Mouse (Mus musculus) forebrain, postnatal 0 days (tissue): ENCODE measurements around the gene Fancd2. TPM values are rescaled to one million over a fixed set of nuclear protein-coding genes. Genes with fewer than 3 reads are reported as not detected.

Experiments used
- ATAC-seq: fragments of 200-750 bp; cut with Nextera tagmentation; 2 replicates; pipeline ENCODE4 v1.8.0; 2017; ENCODE audit warnings: mild to moderate bottlenecking, moderate library complexity
- DNase-seq: peaks from one replicate; pipeline ENCODE4 v3.0.0-alpha.2; 2015
- H3K27ac ChIP-seq: fragments of 300-500 bp; sonication (generic); 2 replicates; pipeline ENCODE4 v1.5.1; 2014; ENCODE audit warnings: low read depth, mild to moderate bottlenecking, antibody characterized with exemption, low read length, moderate library complexity, mixed read lengths
- H3K27me3 ChIP-seq: fragments of 300-500 bp; sonication (generic); 2 replicates; pipeline ENCODE4 v1.6.1; 2014; ENCODE audit warnings: mild to moderate bottlenecking, low read length, mixed read lengths; ENCODE audit not compliant: insufficient read depth
- H3K36me3 ChIP-seq: fragments of 300-500 bp; sonication (generic); 2 replicates; pipeline ENCODE4 v1.6.1; 2014; ENCODE audit warnings: mild to moderate bottlenecking, moderate library complexity; ENCODE audit not compliant: insufficient read depth
- H3K4me1 ChIP-seq: fragments of 300-500 bp; sonication (generic); 2 replicates; pipeline ENCODE4 v1.6.1; 2014; ENCODE audit warnings: antibody characterized with exemption; ENCODE audit not compliant: insufficient read depth
- H3K4me2 ChIP-seq: fragments of 300-500 bp; sonication (generic); 2 replicates; pipeline ENCODE4 v1.6.1; 2014; ENCODE audit warnings: low read depth, mild to moderate bottlenecking, moderate library complexity
- H3K4me3 ChIP-seq: fragments of 300-500 bp; sonication (generic); 2 replicates; pipeline ENCODE4 v1.5.1; 2014; ENCODE audit warnings: low read depth, low read length, mixed read lengths
- H3K9ac ChIP-seq: fragments of 300-500 bp; sonication (generic); 2 replicates; pipeline ENCODE4 v1.6.1; 2014; ENCODE audit warnings: mild to moderate bottlenecking
- H3K9me3 ChIP-seq: fragments of 300-500 bp; sonication (generic); 2 replicates; pipeline ENCODE4 v1.6.1; 2016; ENCODE audit warnings: low read length
- CTCF ChIP-seq: sonication (generic); IDR thresholded peaks from 2 replicates; pipeline ENCODE4 v1.5.1; 2016; ENCODE audit warnings: antibody characterized with exemption, control low read depth, low read depth
- WGBS: fragments of 180-500 bp; shearing (Covaris S2); extraction: QIAGEN DNeasy Blood & Tissue Kit; methylation state at CpG from one replicate; pipeline ENCODE4 v1.1.7; 2014; 5-methylcytosine and 5-hydroxymethylcytosine counted together
- microRNA-seq, 2 experiments: library from miRNA; unstranded; fragments of <30 nt; microRNA quantifications; one replicate each; pipeline ENCODE4; 2016
- polyA plus RNA-seq: library from polyadenylated mRNA; unstranded; fragments of >200 nt; fragmentation: Nextera tagmentation; extraction: Ambion mirVana; gene quantifications from 2 replicates; pipeline ENCODE4 v1.2.1, GENCODE M21; 2015
- total RNA-seq: library from RNA; depleted of rRNA; stranded (reverse); fragments of >200 nt; gene quantifications from 2 replicates; pipeline ENCODE4 v1.2.3, GENCODE M21; 2014; rRNA removed

Fancd2 gene
- total and polyA plus RNA-seq, 2 experiments from 2014 or later: 1.3 to 4.4 TPM

- ATAC-seq (no peak), DNase-seq (no peak)
- H3K4me3 ChIP-seq: no peak overlapping the region
- H3K36me3 ChIP-seq: no peaks in the 10 kb centered on the region
- no peak overlapping the region for H3K4me2 ChIP-seq
- 80% methylated on average over 8 of the region's 8 CpGs for WGBS
- no peak for TF ChIP-seq CTCF
- H3K9me3 ChIP-seq: no peaks in the 10 kb centered on the region
- H3K9ac ChIP-seq: no peak overlapping the region
- no peaks in the 10 kb centered on the region for H3K27me3 ChIP-seq
- H3K27ac ChIP-seq: no peak overlapping the region
- no peaks in the 10 kb centered on the region for H3K4me1 ChIP-seq
Observed at GRCm38 (mm10) chr6:113642605-113643004, 111.1 kb downstream of the Fancd2 start.

GRCm38 (mm10) chr6:113643021-113643420 lies 111.5 kb downstream of the Fancd2 start:
- no peak overlapping the region for H3K9ac ChIP-seq
- H3K4me1 ChIP-seq: no peaks in the 10 kb centered on the region
- no peak for TF ChIP-seq CTCF
- ATAC-seq (no peak), DNase-seq (no peak)
- H3K36me3 ChIP-seq: no peaks in the 10 kb centered on the region
- H3K27ac ChIP-seq: no peak overlapping the region
- H3K9me3 ChIP-seq: no peaks in the 10 kb centered on the region
- WGBS: 85% methylated on average over 4 of the region's 4 CpGs
- no peak overlapping the region for H3K4me3 ChIP-seq
- no peaks in the 10 kb centered on the region for H3K27me3 ChIP-seq
- H3K4me2 ChIP-seq: no peak overlapping the region

- WGBS: 89% methylated on average over 2 of the region's 2 CpGs
- H3K4me3 ChIP-seq: no peak overlapping the region
- no peak for TF ChIP-seq CTCF
Observed at GRCm38 (mm10) chr6:113643967-113644366, 112.5 kb downstream of the Fancd2 start.

GRCm38 (mm10) chr6:113644808-113645207 lies 113.3 kb downstream of the Fancd2 start:
- H3K4me1 ChIP-seq: no peaks in the 10 kb centered on the region
- ATAC-seq (no peak), DNase-seq (no peak)
- no peak overlapping the region for H3K4me2 ChIP-seq
- H3K27me3 ChIP-seq: no peaks in the 10 kb centered on the region
- no peaks in the 10 kb centered on the region for H3K9me3 ChIP-seq
- TF ChIP-seq CTCF: no peak
- no peak overlapping the region for H3K9ac ChIP-seq
- H3K36me3 ChIP-seq: no peaks in the 10 kb centered on the region
- no peak overlapping the region for H3K27ac ChIP-seq
- no peak overlapping the region for H3K4me3 ChIP-seq
- WGBS: 85% methylated on average over 8 of the region's 8 CpGs

More at GRCm38 (mm10) chr6:113643967-113644366, 112.5 kb downstream of the Fancd2 start:
- DNase-seq (no peak), ATAC-seq (no peak)
- Histone ChIP-seq H3K9ac (no peak overlapping the region), H3K27ac (no peak overlapping the region), H3K36me3 (no peaks in the 10 kb centered on the region), H3K9me3 (no peaks in the 10 kb centered on the region), H3K27me3 (no peaks in the 10 kb centered on the region), H3K4me1 (no peaks in the 10 kb centered on the region), H3K4me2 (no peak overlapping the region)

Small RNAs within 50 kb of the gene (microRNA-seq; reads per million reads assigned to microRNA genes)
- 0 reads per million in 2 experiments for gene Gm23365

Other genes starting within 250 kb of the Fancd2 start
- gene Cpne9, start 249.4 kb upstream of the Fancd2 start, total RNA-seq: 0.54 and 4.0 TPM in 2 replicates
- gene Cpne9, start 249.4 kb upstream of the Fancd2 start, polyA plus RNA-seq: 1.9 and 4.1 TPM in 2 replicates
- 27.5 and 30.7 TPM in 2 replicates for gene Brpf1, start 224.5 kb upstream of the Fancd2 start, total RNA-seq
- 9.8 and 10.9 TPM in 2 replicates for gene Brpf1, start 224.5 kb upstream of the Fancd2 start, polyA plus RNA-seq
- gene Ogg1, start 204.7 kb upstream of the Fancd2 start, total RNA-seq: 11.9 and 13.5 TPM in 2 replicates
- gene Ogg1, start 204.7 kb upstream of the Fancd2 start, polyA plus RNA-seq: 10.1 and 10.5 TPM in 2 replicates
- 119 and 131 TPM in 2 replicates for gene Camk1, start 187.7 kb upstream of the Fancd2 start, total RNA-seq
- 107 and 118 TPM in 2 replicates for gene Camk1, start 187.7 kb upstream of the Fancd2 start, polyA plus RNA-seq
- gene Tada3, start 153.8 kb upstream of the Fancd2 start, total RNA-seq: 28.5 and 34.7 TPM in 2 replicates
- 69.1 and 84.4 TPM in 2 replicates for gene Tada3, start 153.8 kb upstream of the Fancd2 start, polyA plus RNA-seq
- gene Arpc4, start 153.6 kb upstream of the Fancd2 start, total RNA-seq: 219 and 226 TPM in 2 replicates
- 564 and 565 TPM in 2 replicates for gene Arpc4, start 153.6 kb upstream of the Fancd2 start, polyA plus RNA-seq
- 12.9 and 14.0 TPM in 2 replicates for gene Ttll3, start 142.4 kb upstream of the Fancd2 start, total RNA-seq
- 4.7 and 8.9 TPM in 2 replicates for gene Ttll3, start 142.4 kb upstream of the Fancd2 start, polyA plus RNA-seq
- 20.5 and 23.5 TPM in 2 replicates for gene Rpusd3, start 112.3 kb upstream of the Fancd2 start, total RNA-seq
- gene Rpusd3, start 112.3 kb upstream of the Fancd2 start, polyA plus RNA-seq: 16.9 and 20.4 TPM in 2 replicates
- gene Cidec, start 95.9 kb upstream of the Fancd2 start, total RNA-seq: not detected in 2 replicates
- gene Cidec, start 95.9 kb upstream of the Fancd2 start, polyA plus RNA-seq: not detected in 2 replicates
- gene Jagn1, start 89.1 kb upstream of the Fancd2 start, total RNA-seq: 37.7 and 43.6 TPM in 2 replicates
- gene Jagn1, start 89.1 kb upstream of the Fancd2 start, polyA plus RNA-seq: 61.3 and 81.8 TPM in 2 replicates
- not detected in 2 replicates for gene Il17re, start 73.2 kb upstream of the Fancd2 start, total RNA-seq
- 0.14 and 0.28 TPM in 2 replicates for gene Il17re, start 73.2 kb upstream of the Fancd2 start, polyA plus RNA-seq
- 3.2 and 3.8 TPM in 2 replicates for gene Il17rc, start 60.3 kb upstream of the Fancd2 start, total RNA-seq
- 4.3 and 4.8 TPM in 2 replicates for gene Il17rc, start 60.3 kb upstream of the Fancd2 start, polyA plus RNA-seq
- gene Creld1, start 48.4 kb upstream of the Fancd2 start, total RNA-seq: 34.0 and 39.5 TPM in 2 replicates
- 45.5 and 52.7 TPM in 2 replicates for gene Creld1, start 48.4 kb upstream of the Fancd2 start, polyA plus RNA-seq
- 17.1 and 18.0 TPM in 2 replicates for gene Prrt3, start 29.8 kb upstream of the Fancd2 start, total RNA-seq
- 9.6 and 13.5 TPM in 2 replicates for gene Prrt3, start 29.8 kb upstream of the Fancd2 start, polyA plus RNA-seq
- 80.4 and 91.8 TPM in 2 replicates for gene Emc3, start within 50 bp of the Fancd2 start, total RNA-seq
- gene Emc3, start within 50 bp of the Fancd2 start, polyA plus RNA-seq: 118 TPM in 2 replicates
- not detected in 2 replicates for gene Fancd2os, start 69.0 kb downstream of the Fancd2 start, total RNA-seq
- not detected in 2 replicates for gene Fancd2os, start 69.0 kb downstream of the Fancd2 start, polyA plus RNA-seq
- 217 and 235 TPM in 2 replicates for gene Brk1, start 73.1 kb downstream of the Fancd2 start, total RNA-seq
- gene Brk1, start 73.1 kb downstream of the Fancd2 start, polyA plus RNA-seq: 306 and 340 TPM in 2 replicates
- 92.7 and 94.1 TPM in 2 replicates for gene Vhl, start 92.3 kb downstream of the Fancd2 start, total RNA-seq
- 71.6 and 76.5 TPM in 2 replicates for gene Vhl, start 92.3 kb downstream of the Fancd2 start, polyA plus RNA-seq
- 4.5 and 5.9 TPM in 2 replicates for gene Irak2, start 106.8 kb downstream of the Fancd2 start, total RNA-seq
- gene Irak2, start 106.8 kb downstream of the Fancd2 start, polyA plus RNA-seq: 1.8 and 3.5 TPM in 2 replicates
- gene Tatdn2, start 165.4 kb downstream of the Fancd2 start, total RNA-seq: 67.0 and 69.2 TPM in 2 replicates
- 1.4 and 1.7 TPM in 2 replicates for gene Tatdn2, start 165.4 kb downstream of the Fancd2 start, polyA plus RNA-seq
- not detected in 2 replicates for gene Ghrl, start 188.2 kb downstream of the Fancd2 start, total RNA-seq
- 0.61 TPM in 1 of 2 replicates, not detected in the other for gene Ghrl, start 188.2 kb downstream of the Fancd2 start, polyA plus RNA-seq
- gene Sec13, start 209.1 kb downstream of the Fancd2 start, total RNA-seq: 167 and 189 TPM in 2 replicates
- 183 and 194 TPM in 2 replicates for gene Sec13, start 209.1 kb downstream of the Fancd2 start, polyA plus RNA-seq